Mouse (Mus musculus) cerebellum, adult 2 months (tissue): ENCODE data around the gene Cdk5rap3. TPM values are rescaled to one million over a fixed set of nuclear protein-coding genes. Genes with fewer than 3 reads are reported as not detected.

Experiments
- DNase-seq, 2 experiments: peaks; one replicate each; pipeline ENCODE4 v3.0.0; 2021
- H3K27ac ChIP-seq: fragments of 200-500 bp; 2 replicates; pipeline ENCODE4 v1.5.1; 2012; ENCODE audit warnings: low read length, control low read depth, inconsistent platforms; ENCODE audit not compliant: insufficient read depth
- H3K27me3 ChIP-seq: fragments of 200-500 bp; 2 replicates; pipeline ENCODE4 v1.6.1; 2012; ENCODE audit warnings: inconsistent platforms, mild to moderate bottlenecking, low read length, moderate library complexity; ENCODE audit not compliant: control insufficient read depth, insufficient read depth
- H3K4me1 ChIP-seq: fragments of 200-500 bp; 2 replicates; pipeline ENCODE4 v1.6.1; 2011; ENCODE audit warnings: low read length; ENCODE audit not compliant: control insufficient read depth, insufficient read depth
- H3K4me3 ChIP-seq: fragments of 200-500 bp; replicated peaks from 2 replicates; pipeline ENCODE3; 2011; ENCODE audit warnings: mild to moderate bottlenecking, low read depth, low read length, control low read depth; ENCODE audit not compliant: insufficient read depth
- CTCF ChIP-seq: fragments of 200-500 bp; IDR thresholded peaks from 2 replicates; pipeline ENCODE4 v1.5.1; 2011; ENCODE audit warnings: low read depth, mild to moderate bottlenecking, control low read depth, low read length, moderate library complexity, borderline replicate concordance; ENCODE audit not compliant: insufficient read depth
- POLR2A ChIP-seq: fragments of 200-500 bp; IDR thresholded peaks from 2 replicates; pipeline ENCODE4 v1.6.1; 2011; ENCODE audit warnings: low read length, control low read depth, borderline replicate concordance; ENCODE audit not compliant: insufficient read depth
- WGBS: fragments of 180-500 bp; shearing (Covaris S2); methylation state at CpG from one replicate; pipeline ENCODE4 v1.1.7; 2018; 5-methylcytosine and 5-hydroxymethylcytosine counted together
- polyA plus RNA-seq: library from polyadenylated mRNA; depleted of rRNA; stranded (reverse); fragments of >200 nt; gene quantifications from 2 replicates; pipeline ENCODE4 v1.2.3, GENCODE M21; 2012

Cdk5rap3 gene
- polyA plus RNA-seq, 1 experiment, result 40.7 TPM

GRCm38 (mm10) chr11:96950767-96951166 lies 34.5 kb upstream of the Cdk5rap3 start:
- WGBS, result 99% methylated on average over 3 of the region's 3 CpGs
- Histone ChIP-seq H3K4me1 (peaks cover 3% of the 10 kb centered on the region), H3K27ac (no peak overlapping the region), H3K4me3 (no peak overlapping the region), H3K27me3 (no peaks in the 10 kb centered on the region)
- no peak for DNase-seq
- TF ChIP-seq POLR2A (no peak), CTCF (peak; percentile 29)

GRCm38 (mm10) chr11:96947849-96948248 lies 31.6 kb upstream of the Cdk5rap3 start:
- H3K4me3 ChIP-seq, result no peak overlapping the region
- no peak for DNase-seq
- WGBS, result 98% methylated on average over 4 of the region's 4 CpGs
- peaks cover 11% of the 10 kb centered on the region for H3K4me1 ChIP-seq
- no peak overlapping the region for H3K27ac ChIP-seq
- TF ChIP-seq CTCF (no peak), POLR2A (no peak)
- no peaks in the 10 kb centered on the region for H3K27me3 ChIP-seq

- DNase-seq, result no peak
- Histone ChIP-seq H3K4me3 (no peak overlapping the region), H3K27ac (no peak overlapping the region), H3K27me3 (no peaks in the 10 kb centered on the region), H3K4me1 (peaks cover 8% of the 10 kb centered on the region; the same call in 1 of the 2 replicates)
- WGBS, result 50% methylated on average over 9 of the region's 9 CpGs
- TF ChIP-seq CTCF (no peak), POLR2A (no peak)
Observed at GRCm38 (mm10) chr11:96946498-96946897, 30.2 kb upstream of the Cdk5rap3 start.

- H3K27ac ChIP-seq, result no peak overlapping the region; the same call in 1 of the 2 replicates
- 39% methylated on average over 14 of the region's 14 CpGs for WGBS
- H3K4me3 ChIP-seq, result no peak overlapping the region
- peaks cover 8% of the 10 kb centered on the region; the same call in 1 of the 2 replicates for H3K4me1 ChIP-seq
- TF ChIP-seq POLR2A, result no peak
- no peak for TF ChIP-seq CTCF
- H3K27me3 ChIP-seq, result no peaks in the 10 kb centered on the region
- DNase-seq, result no peak
Observed at GRCm38 (mm10) chr11:96944844-96945580, 28.7 kb upstream of the Cdk5rap3 start.

GRCm38 (mm10) chr11:96943746-96944304 lies 27.5 kb upstream of the Cdk5rap3 start, which contains the start of gene Pnpo:
Gene Pnpo, minus strand, starts transcription at chr11:96943986.
- DNase-seq, result peak; percentile 91 to 97
- Histone ChIP-seq H3K4me1 (peaks cover 8% of the 10 kb centered on the region; the same call in 1 of the 2 replicates), H3K27me3 (no peaks in the 10 kb centered on the region), H3K27ac (peak within 1 kb of the TSS; percentile 15), H3K4me3 (peak within 1 kb of the TSS; percentile 57)
- TF ChIP-seq CTCF, result no peak
- peak; percentile 80 for TF ChIP-seq POLR2A
- under 1% methylated on average over 29 of the region's 29 CpGs for WGBS

GRCm38 (mm10) chr11:96941989-96942590 lies 25.8 kb upstream of the Cdk5rap3 start:
- 84% methylated on average over 6 of the region's 6 CpGs for WGBS

GRCm38 (mm10) chr11:96940578-96941465 lies 24.5 kb upstream of the Cdk5rap3 start:
- TF ChIP-seq CTCF, result no peak
- TF ChIP-seq POLR2A, result no peak
- Histone ChIP-seq H3K4me3 (no peak overlapping the region), H3K27ac (no peak overlapping the region), H3K4me1 (peaks cover 8% of the 10 kb centered on the region; the same call in 1 of the 2 replicates), H3K27me3 (no peaks in the 10 kb centered on the region)
- no peak for DNase-seq
- WGBS, result 68% methylated on average over 16 of the region's 16 CpGs

More at GRCm38 (mm10) chr11:96941989-96942590, 25.8 kb upstream of the Cdk5rap3 start:
- TF ChIP-seq POLR2A (no peak), CTCF (no peak)
- DNase-seq, result no peak
- H3K27ac ChIP-seq, result no peak overlapping the region
- no peak overlapping the region for H3K4me3 ChIP-seq
- peaks cover 8% of the 10 kb centered on the region; the same call in 1 of the 2 replicates for H3K4me1 ChIP-seq
- H3K27me3 ChIP-seq, result no peaks in the 10 kb centered on the region
